In genomic region chr12:12223336-12223735, GRCm38 (mm10) we compare ENCODE assay signal across 12 mouse cellular contexts. TPM values are rescaled to one million over a fixed set of nuclear protein-coding genes. Genes with fewer than 3 reads are reported as not detected.
DNase-seq lines count a peak whose midpoint lies in the region; ATAC-seq and TF ChIP-seq lines count a peak whose summit lies in the region.
"Had no signal": no experiment of that assay in that cellular context is flagged by ENCODE, and none has a peak within 500 bp of the region (broad histone marks: within the 10 kb centered on the region; RNA-seq: fewer than 3 reads in every experiment).

No protein-coding gene starts in this region.

- no peak overlapping the region for H3K4me3 ChIP-seq in lung, adult 2 months (replicated peaks; ENCODE audit: extremely low read depth, low read depth, low read length)
- H3K4me3 ChIP-seq: lung, embryonic 15.5 days had no signal

- ATAC-seq in CD4-positive, CD25-positive, alpha-beta regulatory T cell, adult 4 months: no peak

- intact Hi-C loops in heart, postnatal 14 days (cut with DNase I): loop anchor here (5.0 kb wide), 1 partner anchor 34 kb away; no protein-coding TSS in a partner anchor

- WGBS in lung, adult 2 months: 49% methylated on average over 2 of the region's 2 CpGs

- no peaks in the 10 kb centered on the region for H3K4me1 ChIP-seq in lung, adult 2 months (ENCODE audit: control insufficient read depth, insufficient read depth, low read length)
- H3K4me1 ChIP-seq: lung, embryonic 15.5 days had no signal

- no peak for TF ChIP-seq CTCF in lung, adult 2 months (IDR thresholded peaks at IDR 0.05; ENCODE audit: insufficient read depth, low read length)

- peak; percentile 21 for DNase-seq in adrenal gland, postnatal 10 days
- DNase-seq in adrenal gland, adult 18-20 months (ENCODE audit: low spot score in 2 of 2): no peak
- peak; percentile 13 to 38 for DNase-seq in lung, adult 18-20 months
- DNase-seq in lung, adult 2 months: no peak
- peak; percentile 20 to 28 for DNase-seq in heart, postnatal 14 days
- peak; percentile 20 to 46 for DNase-seq in right cerebral cortex, postnatal 36 days (ENCODE audit: low spot score in 2 of 2)
- DNase-seq in cerebellum, adult 8-10 months: no peak
- DNase-seq: B cell, adult 2 months; cerebellum, adult 9-10 months; kidney, adult 8-10 months had no signal

- TF ChIP-seq POLR2A in lung, adult 2 months (IDR thresholded peaks at IDR 0.05; ENCODE audit: borderline replicate concordance, extremely low read depth, low read depth, low read length): no peak

RNA-seq across cellular contexts. Expression of gene Fam49a, which starts 38.6 kb away (rescaled TPM):
- 10 to 100 TPM; 18.5 to 19.9 TPM for total RNA-seq in adrenal gland, postnatal 10 days (2021)
- total RNA-seq in adrenal gland, adult 18-20 months (2021): 10 to 100 TPM; 15.0 to 18.8 TPM
- 9.0 and 10.4 TPM in 2 replicates for polyA plus RNA-seq in lung, adult 2 months (2012; rRNA removed)
- 10 to 100 TPM; 11.7 to 17.2 TPM for total RNA-seq in heart, postnatal 14 days (2021)
- polyA plus RNA-seq in CD4-positive, CD25-positive, alpha-beta regulatory T cell, adult 4 months (2017; shearing (Covaris generic)): 10 to 100 TPM; 42.3 to 49.8 TPM

Comparison
In these comparisons a context has a peak if more than half of its experiments do, and no peak if none do; other contexts are left out.
1. DNase-seq: peak in adrenal gland, postnatal 10 days (single experiment), lung, adult 18-20 months (2 of 2), heart, postnatal 14 days (2 of 2) and right cerebral cortex, postnatal 36 days (2 of 2); none in adrenal gland, adult 18-20 months (0 of 2), lung, adult 2 months (single experiment) and cerebellum, adult 8-10 months (single experiment).